Mouse (Mus musculus) G1E (cell line): ENCODE results near the gene Nrp2. TPM values are rescaled to one million over a fixed set of nuclear protein-coding genes. Genes with fewer than 3 reads are reported as not detected.

Experiments
- ATAC-seq: 2 replicates; pipeline ENCODE4 v1.8.0; 2016; ENCODE audit warnings: mild to moderate bottlenecking; ENCODE audit not compliant: insufficient number of reproducible peaks, poor library complexity, low FRiP score, severe bottlenecking; ENCODE audit errors: extremely low read depth
- DNase-seq: peaks from one replicate; pipeline ENCODE4 v3.0.0; 2012; ENCODE audit warnings: low spot score
- H3K27me3 ChIP-seq: 2 replicates; pipeline ENCODE4 v1.6.1; 2012; ENCODE audit warnings: mild to moderate bottlenecking, low read length, inconsistent platforms; ENCODE audit not compliant: insufficient read depth
- H3K36me3 ChIP-seq: replicated peaks from 2 replicates; pipeline ENCODE3; 2012; ENCODE audit warnings: mild to moderate bottlenecking, inconsistent platforms
- H3K4me1 ChIP-seq: 2 replicates; pipeline ENCODE4 v1.6.1; 2012; ENCODE audit warnings: low read depth, low read length, inconsistent platforms, mixed read lengths; ENCODE audit not compliant: insufficient read depth
- H3K4me3 ChIP-seq: 2 replicates; pipeline ENCODE4 v1.5.1; 2012; ENCODE audit warnings: low read depth, mild to moderate bottlenecking, inconsistent platforms, low read length, moderate library complexity, mixed read lengths
- H3K9me3 ChIP-seq: replicated peaks from 2 replicates; pipeline ENCODE4 v1.6.1; 2012; ENCODE audit warnings: inconsistent platforms
- CTCF ChIP-seq: IDR thresholded peaks from 2 replicates; pipeline ENCODE4 v1.5.1; 2012; ENCODE audit warnings: low read depth, low read length, inconsistent platforms, mixed read lengths
- GATA1 ChIP-seq: IDR thresholded peaks from 2 replicates; pipeline ENCODE4 v1.6.1; 2012; ENCODE audit warnings: borderline replicate concordance, low read length, inconsistent platforms, mixed read lengths
- GATA2 ChIP-seq: IDR thresholded peaks from 2 replicates; pipeline ENCODE4 v1.6.1; 2012; ENCODE audit warnings: low read depth, low read length, inconsistent platforms, borderline replicate concordance
- POLR2AphosphoS5 ChIP-seq: IDR thresholded peaks from 2 replicates; pipeline ENCODE4 v1.6.1; 2012; ENCODE audit warnings: low read depth, low read length, inconsistent platforms; ENCODE audit not compliant: insufficient replicate concordance
- TAL1 ChIP-seq: conservative IDR thresholded peaks from 2 replicates; pipeline ENCODE4 v1.6.1; 2012; ENCODE audit warnings: low read depth, low read length, inconsistent platforms, mixed read lengths
- polyA plus RNA-seq: library from polyadenylated mRNA; stranded (reverse); fragments of >175 nt; gene quantifications from 2 replicates; pipeline ENCODE4 v1.2.3, GENCODE M21; 2012
- total RNA-seq, 2 experiments: library from RNA; stranded (forward) in 1 of 2; stranded (reverse) in 1 of 2; fragments of 200-1000 nt in 1 of 2; fragments of >200 nt in 1 of 2; fragmentation: Nextera tagmentation in 1 of 2; gene quantifications; 2 replicates each; pipeline ENCODE4 v1.2.3; 2014 to 2017

The Nrp2 gene
- total and polyA plus RNA-seq, 3 experiments, result 0.07 to 0.16 TPM; not detected in 1

GRCm38 (mm10) chr1:62678611-62679344, 24.3 kb upstream of the Nrp2 start:
- Histone ChIP-seq H3K36me3 (no peaks in the 10 kb centered on the region), H3K4me3 (no peak overlapping the region), H3K4me1 (no peaks in the 10 kb centered on the region), H3K27me3 (peaks cover 9% of the 10 kb centered on the region), H3K9me3 (no peaks in the 10 kb centered on the region)
- no peak for DNase-seq
- no peak for ATAC-seq
- TF ChIP-seq CTCF (no peak), GATA1 (no peak), TAL1 (no peak), POLR2AphosphoS5 (no peak), GATA2 (no peak)

GRCm38 (mm10) chr1:62679466-62679865, 23.6 kb upstream of the Nrp2 start:
- ATAC-seq (no peak), DNase-seq (no peak)
- Histone ChIP-seq H3K27me3 (peaks cover 9% of the 10 kb centered on the region), H3K4me1 (no peaks in the 10 kb centered on the region), H3K9me3 (no peaks in the 10 kb centered on the region), H3K36me3 (no peaks in the 10 kb centered on the region), H3K4me3 (no peak overlapping the region)
- TF ChIP-seq GATA1 (no peak), TAL1 (no peak), GATA2 (no peak), CTCF (no peak), POLR2AphosphoS5 (no peak)

GRCm38 (mm10) chr1:62682456-62683385, 20.4 kb upstream of the Nrp2 start:
- H3K36me3 ChIP-seq, result no peaks in the 10 kb centered on the region
- no peaks in the 10 kb centered on the region for H3K9me3 ChIP-seq
- peaks cover 9% of the 10 kb centered on the region for H3K27me3 ChIP-seq
- ATAC-seq (no peak), DNase-seq (no peak)
- no peak for TF ChIP-seq TAL1
- no peak for TF ChIP-seq POLR2AphosphoS5
- no peak for TF ChIP-seq GATA1
- TF ChIP-seq GATA2, result no peak
- TF ChIP-seq CTCF, result no peak
- no peak overlapping the region for H3K4me3 ChIP-seq
- no peaks in the 10 kb centered on the region for H3K4me1 ChIP-seq

GRCm38 (mm10) chr1:62683498-62683897, 19.6 kb upstream of the Nrp2 start:
- H3K4me1 ChIP-seq, result no peaks in the 10 kb centered on the region
- H3K4me3 ChIP-seq, result no peak overlapping the region
- ATAC-seq, result no peak
- no peak for DNase-seq
- H3K27me3 ChIP-seq, result peaks cover 9% of the 10 kb centered on the region
- no peaks in the 10 kb centered on the region for H3K9me3 ChIP-seq
- H3K36me3 ChIP-seq, result no peaks in the 10 kb centered on the region
- no peak for TF ChIP-seq TAL1

GRCm38 (mm10) chr1:62687511-62687910, 15.6 kb upstream of the Nrp2 start:
- Histone ChIP-seq H3K9me3 (no peaks in the 10 kb centered on the region), H3K4me1 (no peaks in the 10 kb centered on the region), H3K36me3 (no peaks in the 10 kb centered on the region), H3K4me3 (no peak overlapping the region), H3K27me3 (no peaks in the 10 kb centered on the region)
- TF ChIP-seq GATA2 (no peak), GATA1 (no peak), POLR2AphosphoS5 (no peak), CTCF (no peak), TAL1 (no peak)
- DNase-seq (no peak), ATAC-seq (no peak)

GRCm38 (mm10) chr1:62691175-62691574, 11.9 kb upstream of the Nrp2 start:
- DNase-seq (no peak), ATAC-seq (no peak)
- H3K27me3 ChIP-seq, result no peaks in the 10 kb centered on the region
- H3K9me3 ChIP-seq, result no peaks in the 10 kb centered on the region
- no peak for TF ChIP-seq GATA1
- TF ChIP-seq GATA2, result no peak
- no peak for TF ChIP-seq CTCF
- no peak for TF ChIP-seq TAL1
- TF ChIP-seq POLR2AphosphoS5, result no peak
- no peak overlapping the region for H3K4me3 ChIP-seq
- H3K36me3 ChIP-seq, result no peaks in the 10 kb centered on the region
- H3K4me1 ChIP-seq, result no peaks in the 10 kb centered on the region
